Mouse (Mus musculus): ENCODE measurements around the gene Fank1. TPM values are rescaled to one million over a fixed set of nuclear protein-coding genes. Genes with fewer than 3 reads are reported as not detected.

Gene Fank1
- polyA plus RNA-seq (2015; fragmentation: Nextera tagmentation; extraction: Ambion mirVana), result 0.23 and 0.33 TPM in 2 replicates

DNA sequence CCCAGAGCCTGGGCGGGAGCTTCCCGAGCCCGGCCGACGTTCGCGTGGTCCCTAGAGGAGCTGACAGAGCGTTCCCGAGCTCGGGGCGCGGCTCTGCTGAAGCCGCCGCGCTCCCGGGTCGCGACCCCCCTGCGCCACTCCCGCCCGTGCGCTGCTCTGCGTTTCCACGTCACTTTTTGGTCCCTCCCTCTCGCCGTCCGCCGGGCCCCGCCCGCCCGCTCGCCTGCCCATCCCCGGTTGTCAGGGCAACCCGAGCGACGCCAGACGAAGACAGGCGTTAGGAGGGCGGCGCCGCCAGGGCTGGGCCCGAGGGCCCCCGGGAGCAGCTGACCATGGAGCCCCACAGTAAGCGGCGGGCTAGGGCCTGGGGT, at the start of gene Fank1:
TSS of gene Fank1 (plus strand) at position 236 of the 371 bp plus-strand sequence.
- peak; percentile 88 for DNase-seq (ENCODE audit: low spot score)

DNA sequence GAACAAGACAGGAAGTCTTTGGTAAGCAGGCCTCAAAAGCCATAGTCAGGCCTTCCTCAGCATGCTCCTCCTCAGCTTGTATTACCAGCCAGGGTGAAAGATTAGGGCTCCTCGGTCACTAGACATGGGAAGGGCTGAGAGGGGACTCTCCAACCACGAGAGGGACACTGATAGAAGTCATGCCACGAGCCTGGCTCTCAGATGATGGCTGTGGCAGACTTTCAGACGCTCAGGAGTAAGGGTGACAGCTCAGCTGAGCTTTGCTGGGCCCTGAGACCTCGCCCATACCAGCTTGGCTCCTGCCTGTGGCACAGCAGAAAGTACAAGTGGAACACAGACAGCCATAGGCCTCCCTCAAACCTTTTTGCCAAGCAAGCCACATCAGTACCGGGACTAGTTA, 49.6 kb upstream of the Fank1 start:
- no peak for DNase-seq (ENCODE audit: low spot score)

DNA sequence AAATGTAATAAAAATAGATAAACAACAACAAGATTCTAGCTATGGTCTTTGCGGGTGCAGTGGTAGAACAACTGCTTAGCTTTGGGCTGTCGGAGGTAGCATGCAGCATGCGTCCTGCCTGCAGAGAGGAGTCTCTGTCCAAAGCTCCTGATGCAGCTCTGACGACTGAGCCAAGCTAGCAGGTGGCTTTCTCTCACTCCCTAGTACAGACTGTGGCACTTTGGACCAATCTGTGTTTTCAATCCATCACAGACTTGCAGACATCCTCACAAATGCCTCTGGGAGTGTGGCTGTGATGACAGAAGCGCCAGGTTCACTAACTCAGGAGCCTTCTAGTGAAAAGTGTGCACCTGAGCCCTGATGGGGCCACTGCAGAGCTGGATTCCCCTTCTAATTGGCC, 47.3 kb upstream of the Fank1 start:
- no peak for DNase-seq (ENCODE audit: low spot score)

DNA sequence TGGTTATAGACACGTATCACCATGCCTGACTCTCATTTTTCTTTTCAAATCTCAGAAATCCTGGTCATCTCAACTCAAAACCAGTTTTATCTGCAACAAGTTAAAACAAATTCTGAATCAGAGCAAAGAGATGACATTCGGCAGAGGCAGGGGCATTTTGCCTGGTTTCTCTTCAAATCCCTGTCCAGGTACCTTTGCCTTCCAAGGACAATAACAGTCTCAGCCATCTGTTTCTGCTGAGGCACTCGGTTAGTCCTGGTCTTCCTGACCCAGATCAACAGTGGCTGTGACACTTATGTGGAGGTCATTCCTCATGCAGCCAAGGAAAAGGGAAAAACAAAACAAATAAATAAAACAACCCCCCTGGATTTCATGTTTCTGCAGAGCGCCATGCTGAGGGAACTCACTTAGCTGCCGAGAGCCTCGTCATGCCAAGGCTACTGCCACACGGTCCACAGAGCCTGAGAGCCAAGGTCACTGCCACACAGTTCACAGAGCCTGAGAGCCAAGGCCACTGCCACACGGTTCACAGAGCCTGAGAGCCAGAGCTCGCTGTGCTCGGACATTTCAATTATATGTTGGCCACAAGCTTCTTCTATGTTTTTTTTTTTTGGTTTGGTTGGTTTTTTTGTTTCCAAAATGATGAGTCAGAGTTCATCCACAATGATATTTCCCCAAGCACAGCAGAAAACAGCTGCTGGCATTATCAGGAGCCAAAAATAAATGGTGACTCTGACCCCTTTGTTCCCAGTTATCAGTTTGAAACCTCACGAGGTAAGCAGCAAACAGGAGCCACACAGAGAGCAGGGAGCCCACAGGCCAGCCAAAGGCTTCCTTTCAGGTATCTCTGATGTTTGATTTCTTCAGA, 46.1 kb upstream of the Fank1 start:
- no peak for DNase-seq (ENCODE audit: low spot score)

DNA sequence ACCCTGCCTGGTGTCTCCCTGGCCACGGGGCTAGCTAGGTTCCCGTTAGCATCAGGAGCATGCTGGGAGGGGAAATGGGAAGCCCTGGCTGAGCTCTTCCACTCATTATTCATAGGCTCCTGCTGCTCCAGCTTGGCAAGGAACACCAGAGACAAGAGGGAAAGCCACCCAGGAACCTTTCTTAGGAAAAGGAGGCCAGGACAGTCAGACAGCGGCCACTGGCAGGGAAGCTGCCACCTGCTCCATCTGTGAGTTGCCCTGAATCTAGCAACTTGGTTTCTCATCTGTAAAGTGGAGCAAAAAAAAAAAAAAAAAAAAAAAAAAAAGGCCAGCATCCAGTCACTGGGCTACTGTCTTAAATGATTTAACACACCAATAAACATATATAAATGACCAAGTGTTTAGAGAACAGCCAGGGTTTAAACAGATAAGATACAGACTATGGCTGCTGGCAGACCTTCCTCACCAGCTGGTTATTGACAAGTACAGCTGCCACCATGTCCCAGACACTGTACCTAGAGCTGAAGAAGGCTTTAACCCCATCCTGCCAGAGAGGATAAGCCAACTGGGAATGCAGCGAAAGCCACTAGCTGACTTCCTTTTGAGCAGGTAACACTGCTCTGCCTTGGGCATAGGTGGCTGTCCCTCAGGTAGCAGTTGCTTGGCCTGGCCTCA, 44.6 kb upstream of the Fank1 start:
- no peak for DNase-seq (ENCODE audit: low spot score)

DNA sequence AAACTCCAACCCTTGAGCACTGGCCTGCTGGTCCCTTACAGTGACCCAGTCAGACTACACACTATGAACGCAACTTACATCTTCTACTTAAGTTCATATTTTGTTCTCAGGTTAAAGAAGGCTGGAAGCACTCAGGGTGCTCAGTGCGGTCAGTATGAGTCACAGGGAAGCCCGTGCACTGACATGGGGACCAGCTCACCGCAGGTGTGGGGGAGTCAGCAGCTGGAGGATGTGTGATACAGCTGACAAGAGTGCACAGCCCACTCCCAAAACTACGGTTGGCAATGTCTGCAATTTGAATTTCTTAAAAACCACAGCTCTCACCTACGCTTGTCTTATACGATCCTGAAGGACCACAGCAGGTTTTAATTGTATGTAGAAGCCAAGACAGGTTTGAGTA, 36.1 kb upstream of the Fank1 start:
- no peak for DNase-seq (ENCODE audit: low spot score)

DNA sequence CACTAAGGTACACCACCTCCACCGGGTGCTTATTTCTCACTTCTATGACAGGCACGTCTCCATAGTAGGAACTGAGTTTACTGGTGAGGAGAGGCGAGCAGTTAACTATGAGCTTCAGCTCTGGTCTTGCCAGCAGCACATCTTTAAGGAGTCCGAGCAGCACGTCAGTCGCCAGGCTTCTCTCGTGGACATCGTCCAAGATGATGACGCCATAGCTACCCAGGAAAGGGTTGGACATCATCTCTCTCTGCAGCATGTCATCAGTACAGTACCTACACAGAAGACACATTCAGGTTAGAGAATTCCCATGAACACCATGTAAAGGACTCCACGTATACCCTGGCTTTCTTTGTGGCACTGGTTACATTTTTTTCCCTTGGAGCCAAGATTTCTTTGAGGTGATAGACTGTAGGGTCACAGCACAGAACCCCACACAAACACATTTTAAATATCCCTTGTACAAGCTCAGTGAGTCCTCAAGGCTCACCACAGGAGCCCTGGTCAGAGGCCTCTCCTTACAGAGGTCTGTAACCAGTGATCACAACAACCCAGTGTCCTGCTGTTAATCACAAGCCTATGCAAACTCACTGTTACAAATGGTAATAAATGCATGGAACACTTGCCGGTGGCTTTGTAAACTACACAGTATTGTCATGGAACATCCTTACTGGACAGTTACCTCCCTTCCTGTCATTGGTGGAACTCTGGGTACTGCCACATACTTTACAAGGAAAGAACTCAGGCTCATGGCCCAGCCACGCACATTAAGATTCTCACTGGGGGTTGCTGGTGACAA, 33.9 kb upstream of the Fank1 start:
- no peak for DNase-seq (ENCODE audit: low spot score)

DNA sequence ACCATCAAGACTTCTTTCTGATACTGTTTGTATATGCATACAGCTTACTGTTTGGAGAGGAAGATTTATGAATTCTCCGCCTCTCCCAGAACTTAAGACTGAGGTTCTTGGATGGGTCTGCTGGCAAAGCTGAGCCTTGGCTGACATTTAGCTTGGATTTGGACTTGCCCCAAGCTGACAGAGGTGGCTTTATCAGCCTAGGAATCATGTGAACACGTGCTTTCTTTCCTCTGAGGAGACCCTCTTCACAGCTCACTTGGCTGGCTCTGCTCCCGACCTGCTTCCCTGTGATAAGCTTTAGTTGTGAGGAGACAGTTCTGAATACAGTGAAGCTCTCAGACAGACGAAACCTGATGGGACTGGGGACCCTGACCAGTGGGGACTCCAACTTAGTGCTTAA, 33.0 kb upstream of the Fank1 start:
- no peak for DNase-seq (ENCODE audit: low spot score)

DNA sequence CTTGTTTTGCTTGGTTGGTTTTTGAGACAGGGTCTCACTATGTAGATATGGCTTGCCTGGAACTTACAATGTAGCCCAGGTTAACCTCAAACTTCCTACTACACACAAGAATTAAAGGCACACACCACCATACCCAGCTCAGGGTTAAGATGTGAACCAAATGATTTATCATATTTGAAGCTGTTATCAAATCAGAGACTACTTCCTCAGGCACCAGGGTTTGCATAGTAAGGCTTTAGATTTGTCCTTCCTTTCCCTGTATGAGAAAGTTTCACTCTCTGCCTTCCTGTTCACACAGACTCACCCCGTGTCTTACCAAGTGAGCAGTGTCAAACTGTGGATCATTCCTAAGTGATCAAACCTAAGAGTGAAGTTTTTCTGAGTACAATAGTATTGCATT, 32.5 kb upstream of the Fank1 start:
- no peak for DNase-seq (ENCODE audit: low spot score)

DNA sequence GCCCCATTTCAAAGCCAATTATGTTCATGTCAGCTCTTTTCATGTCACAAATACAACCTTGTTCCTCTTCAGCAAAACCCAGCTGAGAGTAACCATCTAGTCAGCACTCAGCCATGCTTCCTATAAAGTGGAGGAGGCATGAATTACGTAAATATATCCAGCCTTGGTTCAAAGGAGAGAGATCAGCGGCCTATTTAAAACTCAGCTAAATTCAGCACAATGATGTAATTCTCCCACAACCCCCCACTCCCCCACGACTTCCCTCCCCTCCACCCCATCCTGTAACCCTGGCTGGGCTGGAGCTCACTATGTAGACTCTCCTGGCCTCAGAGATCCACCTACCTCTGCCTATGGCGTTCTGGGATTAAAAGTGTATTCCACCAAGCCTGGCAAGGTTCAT, 32.0 kb upstream of the Fank1 start:
- no peak for DNase-seq (ENCODE audit: low spot score)

DNA sequence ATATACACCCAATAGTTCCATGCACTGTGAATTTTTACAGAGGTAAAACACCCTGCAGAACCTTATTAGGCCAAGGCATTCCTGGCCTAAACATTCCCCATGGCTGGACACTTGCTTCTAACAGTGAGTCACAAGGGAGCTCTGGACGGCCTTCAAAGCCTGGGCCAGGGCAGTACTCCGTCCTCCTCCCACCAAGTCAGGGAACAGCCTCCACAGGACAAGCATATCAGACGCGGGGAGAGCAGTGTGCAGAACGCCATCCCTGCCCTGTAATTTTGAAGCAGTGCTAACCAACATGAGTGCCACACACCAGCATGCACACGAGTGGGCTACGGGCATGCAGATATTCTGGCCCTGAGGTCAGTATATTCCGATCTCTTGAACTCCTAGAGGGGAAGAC, 29.3 kb upstream of the Fank1 start:
- DNase-seq (ENCODE audit: low spot score), result no peak

DNA sequence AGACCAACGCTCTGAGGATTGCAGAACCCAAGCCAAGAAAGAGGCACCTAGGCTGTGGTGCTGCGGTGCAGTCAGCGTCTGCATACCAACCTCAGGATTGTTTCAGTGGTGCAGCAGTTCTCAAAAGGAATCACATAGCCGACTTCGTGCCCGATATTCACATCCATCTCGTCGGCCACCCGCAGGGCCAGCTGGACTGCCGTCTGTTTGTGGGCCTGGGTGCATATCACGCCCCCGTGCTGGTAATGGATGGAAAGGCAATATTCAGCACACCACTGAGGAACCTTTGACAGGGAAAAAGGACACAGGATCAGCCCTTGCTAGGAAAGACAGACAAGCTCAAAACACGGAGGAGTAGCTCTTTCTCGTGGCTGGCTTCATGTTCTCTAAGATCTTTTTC, 27.9 kb upstream of the Fank1 start:
- DNase-seq (ENCODE audit: low spot score), result no peak

DNA sequence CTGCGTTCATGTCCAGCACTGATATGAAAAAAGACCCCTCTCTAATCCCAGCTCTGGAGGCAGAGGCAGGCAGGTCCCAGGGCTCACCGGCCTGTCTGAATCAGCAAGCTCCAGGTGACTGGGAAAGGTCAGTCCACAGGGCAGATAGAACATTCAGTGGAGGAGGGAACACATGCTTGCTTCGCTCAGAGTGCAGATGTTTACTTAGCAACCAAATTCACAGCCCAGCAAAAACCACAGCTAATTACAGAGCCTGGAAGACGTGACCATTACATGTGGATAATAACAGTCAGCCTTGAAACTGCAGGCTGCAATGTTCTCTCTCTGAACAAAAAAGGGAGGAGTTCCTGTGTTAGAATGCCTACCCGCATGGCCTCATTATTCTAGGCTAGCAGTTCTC, 26.0 kb upstream of the Fank1 start:
- DNase-seq (ENCODE audit: low spot score), result no peak

DNA sequence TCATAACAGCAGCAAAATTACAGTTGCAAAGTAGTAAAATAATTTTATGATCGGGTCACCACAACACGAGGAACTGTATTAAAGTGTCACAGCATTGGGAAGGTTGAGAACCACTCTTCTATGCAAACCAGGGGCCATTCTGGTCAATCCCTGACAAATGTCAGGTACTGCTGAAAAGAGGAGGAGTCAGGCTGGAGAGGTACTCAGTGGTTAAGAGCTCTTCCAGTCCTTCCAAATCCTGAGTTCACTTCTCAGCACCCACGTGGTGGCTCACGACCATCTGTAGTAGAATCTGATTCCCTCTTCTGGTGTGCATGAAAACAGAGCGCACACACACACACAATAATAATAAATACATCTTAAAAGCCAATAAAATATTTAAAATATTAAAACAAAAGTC, 25.5 kb upstream of the Fank1 start:
- DNase-seq (ENCODE audit: low spot score), result no peak

DNA sequence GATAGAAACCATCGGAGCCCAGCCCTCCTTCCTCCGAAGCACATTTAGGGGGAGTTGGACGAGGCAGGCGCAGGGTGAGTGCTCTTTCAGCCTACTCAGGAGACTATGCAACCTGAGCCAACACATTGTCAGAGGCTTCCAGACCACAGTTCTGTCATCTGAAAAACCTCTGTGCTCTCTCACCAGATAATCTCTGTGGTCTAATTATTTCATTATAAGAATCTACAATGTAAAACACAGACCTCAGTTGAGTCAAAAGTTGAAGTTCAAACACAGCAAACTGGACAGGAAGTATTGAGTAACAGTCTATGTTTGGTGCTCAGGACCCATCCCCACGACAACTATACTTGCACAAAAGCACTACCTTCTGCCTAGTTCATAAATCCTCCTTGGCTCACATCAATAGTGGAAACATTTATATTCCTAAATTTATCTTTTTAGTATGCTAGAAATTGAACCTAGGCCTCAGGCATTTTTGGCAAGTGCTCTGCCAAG, 18.7 kb upstream of the Fank1 start:
- DNase-seq (ENCODE audit: low spot score), result no peak

DNA sequence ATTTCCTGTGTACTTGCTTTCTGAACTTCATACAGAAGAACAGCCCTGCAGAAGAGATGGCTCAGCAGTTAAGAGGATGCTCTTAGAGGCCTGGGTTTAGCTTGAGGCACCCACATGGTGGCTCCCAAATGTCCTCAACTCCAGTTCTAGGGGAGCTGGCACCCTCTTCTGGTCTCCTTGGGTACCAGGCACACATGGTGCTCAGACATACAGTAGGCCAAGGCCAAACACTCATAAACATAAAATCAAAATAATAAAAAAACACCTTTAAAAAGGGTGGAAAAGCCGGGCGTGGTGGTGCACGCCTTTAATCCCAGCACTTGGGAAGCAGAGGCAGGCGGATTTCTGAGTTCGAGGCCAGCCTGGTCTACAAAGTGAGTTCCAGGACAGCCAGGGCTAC, 17.9 kb upstream of the Fank1 start:
- no peak for DNase-seq (ENCODE audit: low spot score)

DNA sequence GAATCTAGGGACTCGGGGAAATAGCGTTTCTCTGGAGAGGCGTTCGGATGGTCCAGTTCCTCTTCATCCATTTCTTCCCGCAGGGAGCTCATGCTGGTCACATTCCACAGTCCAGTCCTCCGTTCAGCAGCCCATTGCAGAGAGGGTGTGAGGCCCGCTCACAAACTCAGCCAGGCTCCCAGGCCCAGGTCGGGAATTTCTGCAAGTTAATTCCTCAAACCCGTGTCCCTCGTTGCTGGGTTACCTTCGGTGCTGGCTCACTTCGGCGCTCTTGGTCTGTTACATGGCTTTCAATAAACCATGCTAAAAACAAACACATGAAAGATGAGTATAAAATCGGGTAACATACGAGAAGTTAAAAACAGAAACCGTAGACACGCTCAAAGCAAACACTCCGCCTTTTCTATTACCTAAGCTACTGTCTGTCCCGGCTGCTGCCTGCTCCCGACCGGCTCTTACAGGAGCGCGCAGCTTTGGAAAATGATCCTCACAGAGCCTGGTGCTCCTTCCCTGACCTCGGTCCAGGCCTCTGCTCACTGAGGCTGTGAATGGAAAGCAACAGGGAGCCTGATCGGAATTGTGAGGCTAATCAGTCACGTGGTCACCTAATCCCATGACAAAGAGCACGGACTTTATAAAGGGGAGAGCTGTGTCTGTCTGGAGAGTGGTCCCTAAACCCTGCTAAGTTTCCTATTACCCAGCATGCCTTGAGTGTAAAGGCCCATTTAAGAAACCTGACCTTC, 16.9 kb upstream of the Fank1 start:
- DNase-seq (ENCODE audit: low spot score), result no peak

DNA sequence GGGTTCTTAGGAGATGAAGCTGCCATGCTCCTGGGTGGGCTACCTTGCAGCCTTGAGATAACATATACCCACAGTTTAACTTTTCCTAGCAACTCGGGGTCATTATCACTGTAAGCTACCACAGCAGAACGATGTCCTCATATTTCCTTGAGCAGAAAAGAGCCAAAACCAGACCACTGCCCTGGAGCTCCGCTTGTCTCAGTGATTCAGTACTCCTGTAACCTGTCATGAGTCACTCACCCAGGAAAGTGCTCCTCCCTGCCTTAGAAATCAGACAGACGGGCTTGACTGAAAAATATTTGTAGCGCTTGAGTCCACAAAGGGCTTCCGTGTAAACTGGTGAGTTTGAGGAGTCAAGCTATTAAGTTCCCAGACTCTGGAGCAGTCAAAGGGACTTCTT, 14.0 kb upstream of the Fank1 start:
- no peak for DNase-seq (ENCODE audit: low spot score)

DNA sequence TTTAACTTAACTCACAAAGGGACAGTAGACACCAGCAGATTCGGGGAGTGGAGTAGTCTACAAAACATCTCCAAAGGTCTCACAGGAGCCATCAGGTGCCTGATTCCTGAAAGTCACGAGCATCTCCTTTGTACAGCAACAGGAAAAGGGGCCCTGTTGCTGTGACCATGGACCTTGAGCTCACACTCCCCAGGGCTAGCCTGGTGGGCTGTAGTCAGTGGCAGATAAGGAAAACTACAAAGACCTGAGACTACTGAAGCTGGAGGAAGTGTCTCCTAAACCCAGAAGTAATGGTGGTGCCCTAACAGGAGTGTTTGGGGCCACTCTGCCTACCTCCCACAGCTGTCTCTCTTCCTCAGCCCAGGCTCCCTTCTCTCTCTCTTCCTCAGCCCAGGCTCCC, 12.2 kb upstream of the Fank1 start:
- DNase-seq (ENCODE audit: low spot score), result no peak

DNA sequence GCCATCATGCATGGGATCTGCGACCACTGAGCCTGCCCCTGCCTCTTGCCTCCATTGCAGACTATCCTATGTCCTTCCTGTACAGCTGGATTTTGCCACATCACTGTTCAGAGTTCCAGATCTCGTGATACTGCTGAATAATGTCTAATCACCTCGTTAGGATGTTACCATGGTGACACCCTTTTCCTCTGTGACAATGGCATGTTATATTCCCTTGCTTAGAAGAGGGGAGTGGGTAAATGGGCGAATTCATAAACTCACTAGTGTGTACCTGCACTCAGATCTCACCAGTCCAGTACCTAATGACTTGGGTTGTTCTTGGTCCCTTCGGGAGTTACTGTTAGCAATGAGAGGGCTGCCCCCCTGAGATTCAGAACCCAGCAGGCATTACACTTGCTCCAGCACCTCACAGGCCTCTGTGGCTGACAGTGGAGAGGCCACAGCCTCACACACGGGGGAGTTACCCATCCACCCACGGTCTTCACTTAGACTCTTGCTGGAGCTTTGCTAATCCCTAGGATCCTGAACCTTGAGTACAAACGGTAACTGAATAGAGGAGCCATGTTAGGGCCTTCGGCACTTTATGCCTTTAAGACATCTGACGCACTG, 11.3 kb upstream of the Fank1 start:
- DNase-seq (ENCODE audit: low spot score), result no peak

DNA sequence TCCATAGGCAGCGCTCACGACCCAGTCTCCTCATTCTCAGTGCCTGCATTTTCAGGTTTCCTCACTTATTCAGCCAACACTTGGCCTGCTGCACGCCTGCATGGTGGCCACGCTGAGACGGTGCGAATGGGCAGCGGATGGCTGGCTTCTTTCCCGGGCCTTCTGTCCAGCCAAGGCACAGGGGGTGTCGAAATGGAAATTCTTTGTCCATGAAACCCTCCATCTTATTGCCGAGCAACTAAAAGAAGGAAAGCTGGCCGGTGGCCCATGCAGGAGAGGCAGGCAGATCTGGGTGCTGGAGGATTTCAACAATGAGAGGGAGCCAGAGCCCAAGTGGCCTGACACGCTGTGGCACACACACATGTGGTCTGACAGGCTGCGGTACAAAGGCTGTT, 10.8 kb upstream of the Fank1 start:
- no peak for DNase-seq (ENCODE audit: low spot score)

Data from thymus, postnatal 0 days (tissue).